Mouse (Mus musculus): Measurements from ENCODE around the gene Fam131c. TPM values are rescaled to one million over a fixed set of nuclear protein-coding genes. Genes with fewer than 3 reads are reported as not detected.

The Fam131c gene
- polyA plus RNA-seq (2011; ENCODE audit: insufficient read depth, insufficient read length, low replicate concordance, missing spikeins): not detected in 2 replicates

GRCm38 (mm10) chr4:141367997-141368791, at the start of gene Fam131c:
Gene Fam131c (plus strand): TSS chr4:141368220.
- Histone ChIP-seq H3K4me1 (ENCODE audit: control insufficient read depth, insufficient read depth, low read length) (no peaks in the 10 kb centered on the region), H3K4me3 (replicated peaks; ENCODE audit: control insufficient read depth, low read depth, low read length) (no peak within 1 kb of the TSS), H3K27ac (ENCODE audit: control insufficient read depth, insufficient read depth, low read depth, low read length, poor library complexity) (no peak within 1 kb of the TSS)
- TF ChIP-seq CTCF (IDR thresholded peaks at IDR 0.05; ENCODE audit: control insufficient read depth, insufficient read depth, low read length) (no peak), POLR2A (IDR thresholded peaks at IDR 0.05; ENCODE audit: borderline replicate concordance, control insufficient read depth, low read depth, low read length) (no peak)
- WGBS: 5% methylated on average over 58 of the region's 71 CpGs

GRCm38 (mm10) chr4:141322526-141322925, 45.5 kb upstream of the Fam131c start:
- Histone ChIP-seq H3K4me3 (replicated peaks; ENCODE audit: control insufficient read depth, low read depth, low read length) (no peak overlapping the region), H3K27ac (ENCODE audit: control insufficient read depth, insufficient read depth, low read depth, low read length, poor library complexity) (no peak overlapping the region), H3K4me1 (ENCODE audit: control insufficient read depth, insufficient read depth, low read length) (no peaks in the 10 kb centered on the region)
- 62% methylated on average over 11 of the region's 11 CpGs for WGBS
- TF ChIP-seq CTCF (IDR thresholded peaks at IDR 0.05; ENCODE audit: control insufficient read depth, insufficient read depth, low read length) (no peak), POLR2A (IDR thresholded peaks at IDR 0.05; ENCODE audit: borderline replicate concordance, control insufficient read depth, low read depth, low read length) (no peak)

GRCm38 (mm10) chr4:141324771-141325191, 43.2 kb upstream of the Fam131c start:
- WGBS: 82% methylated on average over 6 of the region's 6 CpGs
- Histone ChIP-seq H3K27ac (ENCODE audit: control insufficient read depth, insufficient read depth, low read depth, low read length, poor library complexity) (no peak overlapping the region), H3K4me1 (ENCODE audit: control insufficient read depth, insufficient read depth, low read length) (no peaks in the 10 kb centered on the region), H3K4me3 (replicated peaks; ENCODE audit: control insufficient read depth, low read depth, low read length) (no peak overlapping the region)
- TF ChIP-seq POLR2A (IDR thresholded peaks at IDR 0.05; ENCODE audit: borderline replicate concordance, control insufficient read depth, low read depth, low read length) (no peak), CTCF (IDR thresholded peaks at IDR 0.05; ENCODE audit: control insufficient read depth, insufficient read depth, low read length) (no peak)

- 7% methylated on average over 15 of the region's 15 CpGs for WGBS
- Histone ChIP-seq H3K4me1 (ENCODE audit: control insufficient read depth, insufficient read depth, low read length) (no peaks in the 10 kb centered on the region), H3K27ac (ENCODE audit: control insufficient read depth, insufficient read depth, low read depth, low read length, poor library complexity) (no peak overlapping the region), H3K4me3 (replicated peaks; ENCODE audit: control insufficient read depth, low read depth, low read length) (no peak overlapping the region)
- TF ChIP-seq CTCF (IDR thresholded peaks at IDR 0.05; ENCODE audit: control insufficient read depth, insufficient read depth, low read length) (no peak), POLR2A (IDR thresholded peaks at IDR 0.05; ENCODE audit: borderline replicate concordance, control insufficient read depth, low read depth, low read length) (no peak)
These were observed 42.4 kb upstream of the Fam131c start for GRCm38 (mm10) chr4:141325636-141326035.

GRCm38 (mm10) chr4:141327075-141327474, 40.9 kb upstream of the Fam131c start:
- Histone ChIP-seq H3K4me1 (ENCODE audit: control insufficient read depth, insufficient read depth, low read length) (no peaks in the 10 kb centered on the region), H3K4me3 (replicated peaks; ENCODE audit: control insufficient read depth, low read depth, low read length) (no peak overlapping the region), H3K27ac (ENCODE audit: control insufficient read depth, insufficient read depth, low read depth, low read length, poor library complexity) (no peak overlapping the region)
- TF ChIP-seq POLR2A (IDR thresholded peaks at IDR 0.05; ENCODE audit: borderline replicate concordance, control insufficient read depth, low read depth, low read length) (no peak), CTCF (IDR thresholded peaks at IDR 0.05; ENCODE audit: control insufficient read depth, insufficient read depth, low read length) (no peak)
- 75% methylated on average over 4 of the region's 4 CpGs for WGBS

- WGBS: 70% methylated on average over 9 of the region's 9 CpGs
- no peak overlapping the region for H3K27ac ChIP-seq (ENCODE audit: control insufficient read depth, insufficient read depth, low read depth, low read length, poor library complexity)
- H3K4me1 ChIP-seq (ENCODE audit: control insufficient read depth, insufficient read depth, low read length): no peaks in the 10 kb centered on the region
- no peak overlapping the region for H3K4me3 ChIP-seq (replicated peaks; ENCODE audit: control insufficient read depth, low read depth, low read length)
- no peak for TF ChIP-seq CTCF (IDR thresholded peaks at IDR 0.05; ENCODE audit: control insufficient read depth, insufficient read depth, low read length)
- TF ChIP-seq POLR2A (IDR thresholded peaks at IDR 0.05; ENCODE audit: borderline replicate concordance, control insufficient read depth, low read depth, low read length): no peak
These were observed 39.3 kb upstream of the Fam131c start for GRCm38 (mm10) chr4:141328742-141329141.

- no peak for TF ChIP-seq CTCF (IDR thresholded peaks at IDR 0.05; ENCODE audit: control insufficient read depth, insufficient read depth, low read length)
- no peaks in the 10 kb centered on the region for H3K4me1 ChIP-seq (ENCODE audit: control insufficient read depth, insufficient read depth, low read length)
- H3K27ac ChIP-seq (ENCODE audit: control insufficient read depth, insufficient read depth, low read depth, low read length, poor library complexity): no peak overlapping the region
- WGBS: 34% methylated on average over 12 of the region's 12 CpGs
- no peak overlapping the region for H3K4me3 ChIP-seq (replicated peaks; ENCODE audit: control insufficient read depth, low read depth, low read length)
These were observed 38.1 kb upstream of the Fam131c start for GRCm38 (mm10) chr4:141329968-141330367.

GRCm38 (mm10) chr4:141331446-141331845, 36.6 kb upstream of the Fam131c start:
- Histone ChIP-seq H3K27ac (ENCODE audit: control insufficient read depth, insufficient read depth, low read depth, low read length, poor library complexity) (no peak overlapping the region), H3K4me3 (replicated peaks; ENCODE audit: control insufficient read depth, low read depth, low read length) (no peak overlapping the region), H3K4me1 (ENCODE audit: control insufficient read depth, insufficient read depth, low read length) (no peaks in the 10 kb centered on the region)
- WGBS: 84% methylated on average over 2 of the region's 2 CpGs
- TF ChIP-seq POLR2A (IDR thresholded peaks at IDR 0.05; ENCODE audit: borderline replicate concordance, control insufficient read depth, low read depth, low read length): no peak
- TF ChIP-seq CTCF (IDR thresholded peaks at IDR 0.05; ENCODE audit: control insufficient read depth, insufficient read depth, low read length): no peak
